Mouse (Mus musculus): ENCODE results near the gene Ddx6.

GRCm38 (mm10) chr9:44640646-44641357 lies 36.1 kb downstream of the Ddx6 start:
- TF ChIP-seq CTCF (IDR thresholded peaks at IDR 0.05; ENCODE audit: borderline replicate concordance, insufficient read depth, low read depth, low read length): no peak
- no peak for TF ChIP-seq POLR2A (IDR thresholded peaks at IDR 0.05; ENCODE audit: borderline replicate concordance, insufficient read depth, low read length)

All from cerebellum, adult 2 months (tissue).